Mouse (Mus musculus): ENCODE measurements around the gene Pole.

Pole gene

GRCm38 (mm10) chr5:110285770-110286445 is at the start of gene Pole, which contains the start of gene Pxmp2:
Pole (plus strand) TSS chr5:110286306.
Pxmp2 (minus strand) TSS chr5:110286186.
- peak; percentile 68 for DNase-seq (ENCODE audit: low spot score)

- DNase-seq (ENCODE audit: low spot score): no peak
Measured at GRCm38 (mm10) chr5:110244091-110244490, 42.0 kb upstream of the Pole start.

- no peak for DNase-seq (ENCODE audit: low spot score)
Measured at GRCm38 (mm10) chr5:110266941-110267340, 19.2 kb upstream of the Pole start.

- DNase-seq (ENCODE audit: low spot score): peak; percentile 66
Measured at GRCm38 (mm10) chr5:110269141-110270101, 16.7 kb upstream of the Pole start, which contains the start of gene Pgam5. Pgam5 (minus strand) TSS chr5:110269913.

- DNase-seq (ENCODE audit: low spot score): no peak
Measured at GRCm38 (mm10) chr5:110270242-110270641, 15.9 kb upstream of the Pole start.

GRCm38 (mm10) chr5:110274147-110274546 is 12.0 kb upstream of the Pole start:
- DNase-seq (ENCODE audit: low spot score): no peak

GRCm38 (mm10) chr5:110274846-110275245 is 11.3 kb upstream of the Pole start:
- DNase-seq (ENCODE audit: low spot score): no peak

GRCm38 (mm10) chr5:110276391-110276790 is 9.7 kb upstream of the Pole start:
- DNase-seq (ENCODE audit: low spot score): no peak

GRCm38 (mm10) chr5:110276910-110277309 is 9.2 kb upstream of the Pole start:
- no peak for DNase-seq (ENCODE audit: low spot score)

GRCm38 (mm10) chr5:110281984-110282383 is 4.1 kb upstream of the Pole start:
- DNase-seq (ENCODE audit: low spot score): no peak

- no peak for DNase-seq (ENCODE audit: low spot score)
Measured at GRCm38 (mm10) chr5:110284536-110284935, 1.6 kb upstream of the Pole start.

GRCm38 (mm10) chr5:110285156-110285555 is 950 bp upstream of the Pole start:
- no peak for DNase-seq (ENCODE audit: low spot score)

- DNase-seq (ENCODE audit: low spot score): no peak
Measured at GRCm38 (mm10) chr5:110286446-110287083, 459 bp downstream of the Pole start.

- no peak for DNase-seq (ENCODE audit: low spot score)
Measured at GRCm38 (mm10) chr5:110287084-110287475, 974 bp downstream of the Pole start.

GRCm38 (mm10) chr5:110291649-110292048 is 5.5 kb downstream of the Pole start:
- DNase-seq (ENCODE audit: low spot score): no peak

- DNase-seq (ENCODE audit: low spot score): no peak
Measured at GRCm38 (mm10) chr5:110296637-110297036, 10.5 kb downstream of the Pole start.

- no peak for DNase-seq (ENCODE audit: low spot score)
Measured at GRCm38 (mm10) chr5:110300591-110300990, 14.5 kb downstream of the Pole start.

GRCm38 (mm10) chr5:110308861-110309260 is 22.8 kb downstream of the Pole start:
- no peak for DNase-seq (ENCODE audit: low spot score)

GRCm38 (mm10) chr5:110313127-110313526 is 27.0 kb downstream of the Pole start:
- DNase-seq (ENCODE audit: low spot score): no peak

- DNase-seq (ENCODE audit: low spot score): no peak
Measured at GRCm38 (mm10) chr5:110330508-110330907, 44.4 kb downstream of the Pole start.

- no peak for DNase-seq (ENCODE audit: low spot score)
Measured at GRCm38 (mm10) chr5:110338792-110339191, 52.7 kb downstream of the Pole start.

- DNase-seq (ENCODE audit: low spot score): no peak
Measured at GRCm38 (mm10) chr5:110342648-110343284, 56.7 kb downstream of the Pole start, which contains the start of gene P2rx2. P2rx2 (minus strand) TSS chr5:110343212.
